Mouse (Mus musculus) spleen, adult 2 months (tissue): ENCODE data around the gene Fndc3b.

Source experiments
- CTCF ChIP-seq: fragments of 200-500 bp; IDR thresholded peaks from 2 replicates; pipeline ENCODE4 v1.5.1; 2011; ENCODE audit warnings: mild to moderate bottlenecking, inconsistent platforms; ENCODE audit not compliant: insufficient read depth, insufficient read length, insufficient replicate concordance; ENCODE audit errors: extremely low read depth
- POLR2A ChIP-seq: fragments of 200-500 bp; IDR thresholded peaks from 2 replicates; pipeline ENCODE4 v1.6.1; 2011; ENCODE audit warnings: low read depth, low read length, inconsistent platforms

DNA sequence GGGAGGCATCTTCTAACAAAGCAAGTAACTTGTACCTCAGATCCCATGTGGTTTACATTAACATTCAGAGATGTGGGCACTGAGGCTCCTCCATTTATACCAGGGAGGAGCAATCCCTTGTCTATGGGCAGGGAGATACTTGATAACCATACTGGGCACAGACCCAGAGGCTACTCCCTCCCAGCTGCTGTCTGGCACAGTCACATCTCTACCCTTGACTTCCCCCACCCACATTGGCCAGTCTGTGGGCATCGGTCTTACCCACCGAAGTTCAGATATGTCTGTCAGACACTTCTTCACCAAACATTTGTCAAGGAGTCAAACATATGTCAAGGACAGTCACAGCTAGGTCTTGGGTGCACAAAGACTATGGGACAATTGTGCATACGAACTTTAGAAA lies 205.5 kb downstream of the Fndc3b start:
- TF ChIP-seq CTCF (no peak), POLR2A (no peak)
